Mouse (Mus musculus) B cell, adult 62 days (primary cell): ENCODE results near the gene Rhobtb1. TPM values are rescaled to one million over a fixed set of nuclear protein-coding genes. Genes with fewer than 3 reads are reported as not detected.

ENCODE experiments used
- total RNA-seq: library from RNA; stranded (reverse); gene quantifications from 4 replicates; pipeline ENCODE4 v1.2.4, GENCODE M21; 2023

The Rhobtb1 gene
- 18.0 to 23.7 TPM (median 19.0 TPM) in 4 replicates for total RNA-seq

DNA sequence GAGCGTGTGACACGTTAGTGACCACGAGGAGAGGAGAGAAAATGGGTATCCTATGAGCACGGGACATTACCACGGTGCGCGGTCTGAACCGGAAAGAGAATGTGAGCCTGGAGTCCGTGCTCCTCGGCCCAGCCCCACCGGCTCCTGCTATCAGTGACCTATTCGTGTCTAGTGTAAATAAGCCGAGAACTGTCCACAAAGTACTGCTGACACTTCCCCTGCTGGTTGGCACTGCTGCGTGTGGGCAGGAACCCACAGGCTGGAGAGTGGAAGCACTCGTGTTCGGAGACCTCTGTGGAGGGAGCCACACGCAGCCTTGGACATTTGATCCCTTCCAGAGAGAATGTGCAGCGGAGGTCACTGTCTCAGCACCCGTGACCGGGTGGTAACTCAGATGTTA lies at the start of gene Rhobtb1:
Rhobtb1 (plus strand) TSS at position 390 of the 400 bp plus-strand sequence.

DNA sequence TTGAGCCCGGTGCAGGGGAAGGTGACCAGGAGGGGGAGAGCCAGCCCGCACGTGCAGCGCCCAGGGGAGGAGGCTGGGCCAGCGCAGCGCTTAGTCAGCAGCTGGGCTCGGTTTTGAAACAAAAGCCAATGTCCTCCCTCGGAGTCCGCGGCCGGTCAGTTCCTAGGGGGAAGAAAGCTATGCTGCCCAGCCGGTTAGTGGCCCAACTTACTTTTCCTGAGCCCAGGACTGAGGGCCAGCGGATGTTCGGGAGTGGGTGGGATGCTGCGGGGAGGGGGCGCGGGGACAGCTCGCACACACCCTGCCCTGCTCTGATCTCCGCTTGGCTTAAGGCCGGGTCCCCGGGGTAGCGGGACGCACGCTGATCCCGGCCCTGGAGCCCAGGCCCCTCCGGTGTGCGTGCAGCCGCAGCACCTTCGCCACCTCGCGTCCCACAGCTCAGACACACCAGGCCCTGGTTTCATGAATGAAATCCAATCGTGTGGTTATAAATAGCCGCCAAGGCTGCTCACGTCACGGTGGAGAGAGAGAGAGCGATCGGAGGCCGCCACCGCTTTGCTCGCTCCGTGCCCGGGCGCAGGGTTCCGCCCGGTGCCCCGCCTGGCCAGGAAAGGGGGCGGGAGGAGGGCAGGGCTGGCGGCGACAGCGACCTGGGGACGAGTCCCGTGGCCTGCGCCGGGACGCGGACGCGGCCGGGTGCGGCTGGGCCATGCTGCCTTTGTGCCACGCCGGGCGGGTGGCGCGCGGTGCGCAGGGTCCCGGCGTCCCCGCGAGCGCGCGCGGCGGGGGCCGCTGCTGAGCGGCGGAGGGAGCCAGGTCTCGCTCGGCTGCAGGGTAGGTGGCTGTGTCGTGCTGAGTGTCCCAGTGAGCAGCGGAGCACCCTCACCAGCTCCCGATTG lies 61.6 kb downstream of the Rhobtb1 start, which contains the start of gene A930033H14Rik:
A930033H14Rik (minus strand) TSS at position 557 of the 899 bp plus-strand sequence.

Other genes starting within 250 kb of the Rhobtb1 start
- 0.32 to 0.85 TPM (median 0.81 TPM) in 4 replicates for gene A930033H14Rik, start 61.7 kb downstream of the Rhobtb1 start, total RNA-seq
- gene Cdk1, start 201.5 kb downstream of the Rhobtb1 start, total RNA-seq = 1.9 to 3.4 TPM (median 2.6 TPM) in 4 replicates
- gene Ank3, start 247.3 kb downstream of the Rhobtb1 start, total RNA-seq = not detected in 4 replicates